Mouse (Mus musculus) spleen, adult 12 weeks (tissue): Measurements from ENCODE around the gene Olfr338.
"Not testable (repeated sequence)": the region's sequence is repeated elsewhere in the genome, so short reads cannot be mapped to it uniquely, and the experiment has no call there.

ENCODE experiments used
- DNase-seq: peaks from one replicate; pipeline ENCODE4 v3.0.0; 2022; ENCODE audit warnings: low spot score

The Olfr338 gene

GRCm38 (mm10) chr2:36373219-36373618, at the start of gene Olfr338:
TSS of gene Olfr338 (plus strand) at chr2:36373519.
- no peak for DNase-seq

- DNase-seq = not testable (repeated sequence)
Observed at GRCm38 (mm10) chr2:36415174-36415573, 41.9 kb downstream of the Olfr338 start.

GRCm38 (mm10) chr2:36415591-36415990, 42.3 kb downstream of the Olfr338 start:
- DNase-seq = not testable (repeated sequence)

- no peak for DNase-seq
Observed at GRCm38 (mm10) chr2:36418647-36419046, 45.3 kb downstream of the Olfr338 start, which contains the start of gene Olfr339. TSS of gene Olfr339 (plus strand) at chr2:36418947.
